Mouse (Mus musculus): ENCODE measurements around the gene Tusc2.
A peak's percentile ranks its signal among the peaks of the same experiment; 100 is the strongest.

The Tusc2 gene

DNA sequence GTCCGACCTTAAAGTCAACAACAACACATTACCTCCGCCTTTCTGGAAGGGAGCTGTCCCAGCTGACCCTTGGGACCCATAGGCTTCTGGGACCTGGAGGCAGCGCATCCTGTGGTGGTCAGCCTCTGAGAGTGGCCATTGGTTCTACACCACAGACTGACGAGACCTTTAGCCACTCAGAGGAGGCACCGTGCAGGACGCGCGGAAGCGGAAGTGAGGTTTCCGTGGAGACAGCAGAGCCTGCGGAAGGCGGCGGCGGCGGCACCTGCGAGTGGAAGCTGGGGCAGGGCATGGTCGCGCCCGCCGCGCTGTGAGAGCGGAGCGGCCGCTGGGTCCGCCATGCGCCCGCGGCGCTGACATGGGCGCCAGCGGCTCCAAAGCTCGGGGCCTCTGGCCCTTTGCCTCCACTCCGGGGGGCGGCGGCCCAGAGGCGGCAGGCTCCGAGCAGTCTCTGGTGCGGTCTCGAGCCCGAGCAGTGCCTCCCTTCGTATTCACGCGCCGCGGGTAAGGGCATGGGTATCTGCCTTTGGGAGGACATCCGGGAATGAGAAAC is at the start of gene Tusc2:
Gene Tusc2 (plus strand): TSS at position 227 of the 553 bp plus-strand sequence.
- DNase-seq (ENCODE audit: low read depth, low spot score), result peak; percentile 94

DNA sequence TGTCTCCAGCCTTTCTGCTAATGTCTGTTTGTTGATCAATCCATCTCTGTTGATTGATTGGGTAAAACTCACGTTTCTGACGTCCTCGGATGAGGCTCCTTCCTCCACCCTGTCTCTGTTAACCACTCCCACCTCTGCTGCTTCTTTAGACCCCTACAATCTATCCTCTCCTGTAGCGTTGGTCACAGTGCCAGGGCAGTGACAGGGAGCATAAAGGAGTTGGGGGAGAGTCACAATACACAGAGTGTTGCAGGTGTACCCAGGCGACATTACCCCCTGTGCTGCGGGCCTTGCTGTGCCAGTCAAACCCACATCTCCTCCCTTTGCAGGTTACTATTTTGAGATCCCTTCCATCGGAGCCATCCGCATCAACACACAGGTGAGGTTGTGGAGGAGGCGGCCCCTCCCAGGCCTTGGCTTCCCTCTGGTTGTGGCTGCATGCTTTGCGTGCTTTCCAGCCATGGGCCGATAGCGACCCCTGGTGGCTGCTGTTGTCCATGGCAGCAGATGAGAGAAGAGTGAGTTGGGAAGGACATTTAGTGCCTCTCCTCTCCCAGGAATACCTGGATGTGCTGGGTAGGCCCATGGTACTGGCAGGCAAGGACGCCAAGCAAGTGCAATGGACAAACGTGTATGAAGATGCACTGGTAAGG is 48.6 kb upstream of the Tusc2 start:
- peak; percentile 88 for DNase-seq (ENCODE audit: low read depth, low spot score)

DNA sequence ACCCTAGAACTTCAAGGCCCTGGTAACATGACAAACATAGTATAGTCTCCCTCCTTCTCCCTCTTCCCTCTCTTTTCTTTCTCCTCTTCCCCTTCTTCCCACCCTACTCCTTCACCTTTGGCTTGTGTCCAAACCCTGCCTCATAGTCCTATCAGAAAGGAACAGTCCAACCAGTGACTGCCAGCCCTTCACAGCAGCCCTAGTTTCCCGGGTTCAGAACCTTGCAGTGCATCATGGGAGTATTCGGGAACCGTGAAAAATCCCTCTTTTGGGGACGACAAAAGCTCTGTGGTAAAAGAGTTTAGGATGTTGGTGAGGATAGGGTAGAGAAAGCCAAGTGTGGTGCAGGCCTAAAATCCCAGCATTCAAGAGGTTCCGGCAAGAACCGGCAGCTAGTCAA is 42.7 kb upstream of the Tusc2 start:
- no peak for DNase-seq (ENCODE audit: low read depth, low spot score)

DNA sequence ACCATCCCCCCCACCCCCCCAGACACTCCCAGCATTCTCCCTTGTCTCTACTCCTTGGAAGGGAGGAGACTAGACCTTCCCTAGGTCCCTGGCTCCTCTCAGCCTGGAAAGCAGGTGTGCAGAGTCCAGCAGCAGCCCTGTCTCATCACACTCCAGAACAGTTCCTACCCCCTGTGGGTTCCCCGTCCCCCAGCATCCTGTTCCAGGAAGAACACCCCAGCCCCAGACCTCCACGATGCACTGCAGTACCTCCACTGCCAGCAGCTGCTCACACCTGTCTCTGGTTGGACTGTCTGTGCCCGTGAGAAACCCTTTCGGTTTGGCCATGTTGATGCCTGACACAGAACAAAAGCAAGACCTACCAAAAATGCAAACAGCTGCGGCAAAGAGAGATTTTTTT is 41.9 kb upstream of the Tusc2 start:
- peak; percentile 47 for DNase-seq (ENCODE audit: low read depth, low spot score)

DNA sequence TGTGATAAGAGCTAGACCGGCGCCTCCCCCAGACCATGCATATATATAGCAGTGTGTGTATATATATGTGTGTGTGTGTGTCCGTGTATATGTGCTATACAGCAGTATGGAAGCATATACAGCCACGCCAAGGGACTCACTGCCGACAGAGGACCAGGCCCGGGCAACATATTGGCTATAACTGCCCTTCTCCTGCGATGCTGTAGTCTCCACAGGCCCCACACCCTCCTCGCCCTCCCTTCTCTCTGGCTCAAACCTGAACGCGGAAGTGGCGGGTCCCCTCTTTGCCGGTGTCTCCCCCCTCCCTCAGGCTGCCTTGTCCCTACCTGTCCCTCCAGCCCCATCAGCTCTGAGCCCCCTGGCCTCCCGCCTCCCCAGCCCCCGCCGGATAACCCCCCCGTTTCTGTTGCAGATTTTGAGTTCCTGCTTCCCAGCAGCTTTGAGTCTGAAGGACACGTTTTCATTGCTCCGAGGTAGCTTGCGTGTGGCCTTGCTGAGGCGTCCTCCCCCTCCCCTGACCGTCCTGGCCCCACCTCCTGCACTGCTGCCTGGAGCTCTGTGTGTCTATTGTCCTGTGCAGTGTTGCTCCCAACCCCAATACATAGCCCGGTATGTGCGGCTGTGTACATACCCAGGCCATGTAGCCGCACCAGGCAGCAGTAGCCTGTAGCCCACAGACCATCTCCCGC is 41.2 kb upstream of the Tusc2 start:
- peak; percentile 58 for DNase-seq (ENCODE audit: low read depth, low spot score)

DNA sequence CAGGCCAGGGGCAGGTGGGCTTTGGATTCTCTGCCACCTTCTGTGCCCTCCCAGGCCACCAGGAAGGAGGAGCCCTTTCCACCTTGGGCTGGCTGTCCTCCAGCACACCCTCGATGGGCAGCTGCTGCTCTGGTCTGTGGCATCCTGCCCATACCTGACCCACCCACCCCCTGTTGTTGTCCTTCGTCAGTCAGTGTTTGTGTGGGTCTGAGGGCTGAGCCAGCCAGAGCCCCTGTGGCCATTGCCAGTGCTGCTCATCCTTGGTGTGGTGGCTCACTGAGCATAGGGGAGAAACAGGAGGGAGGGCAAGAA is 40.7 kb upstream of the Tusc2 start:
- no peak for DNase-seq (ENCODE audit: low read depth, low spot score)

DNA sequence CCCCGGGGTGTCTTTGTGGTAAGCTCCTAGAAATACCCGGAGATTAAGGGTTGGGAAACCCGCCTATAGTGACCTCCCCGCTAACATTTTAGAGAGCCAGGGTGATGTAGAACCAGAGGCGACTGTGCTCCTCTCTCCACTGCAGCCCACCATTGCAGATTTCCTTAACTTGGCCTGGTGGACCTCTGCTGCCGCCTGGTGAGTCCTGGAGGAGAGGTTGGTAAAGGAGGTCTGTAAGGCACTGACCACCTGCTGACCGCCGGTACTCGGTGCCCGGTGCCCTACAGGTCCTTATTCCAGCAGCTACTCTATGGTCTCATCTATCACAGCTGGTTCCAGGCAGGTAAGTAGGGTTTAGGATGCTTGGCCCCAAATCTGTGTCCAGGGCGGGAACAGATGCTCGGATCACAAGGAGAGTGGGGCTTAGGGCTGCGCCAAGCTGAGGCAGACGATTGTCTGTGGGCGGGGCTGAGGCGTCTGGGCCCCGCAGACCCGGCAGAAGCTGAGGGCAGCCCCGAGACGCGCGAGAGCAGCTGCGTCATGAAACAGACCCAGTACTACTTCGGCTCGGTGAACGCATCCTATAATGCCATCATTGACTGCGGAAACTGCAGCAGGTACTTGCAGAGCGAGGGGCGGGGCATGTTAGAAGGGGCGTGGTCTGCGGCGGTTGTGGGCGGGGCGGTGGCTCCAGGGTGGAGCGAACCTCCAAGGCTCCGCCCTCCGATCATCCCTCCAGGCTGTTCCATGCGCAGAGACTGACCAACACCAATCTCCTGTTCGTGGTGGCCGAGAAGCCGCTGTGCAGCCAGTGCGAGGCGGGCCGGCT is 36.6 kb upstream of the Tusc2 start:
- DNase-seq (ENCODE audit: low read depth, low spot score), result peak; percentile 85

DNA sequence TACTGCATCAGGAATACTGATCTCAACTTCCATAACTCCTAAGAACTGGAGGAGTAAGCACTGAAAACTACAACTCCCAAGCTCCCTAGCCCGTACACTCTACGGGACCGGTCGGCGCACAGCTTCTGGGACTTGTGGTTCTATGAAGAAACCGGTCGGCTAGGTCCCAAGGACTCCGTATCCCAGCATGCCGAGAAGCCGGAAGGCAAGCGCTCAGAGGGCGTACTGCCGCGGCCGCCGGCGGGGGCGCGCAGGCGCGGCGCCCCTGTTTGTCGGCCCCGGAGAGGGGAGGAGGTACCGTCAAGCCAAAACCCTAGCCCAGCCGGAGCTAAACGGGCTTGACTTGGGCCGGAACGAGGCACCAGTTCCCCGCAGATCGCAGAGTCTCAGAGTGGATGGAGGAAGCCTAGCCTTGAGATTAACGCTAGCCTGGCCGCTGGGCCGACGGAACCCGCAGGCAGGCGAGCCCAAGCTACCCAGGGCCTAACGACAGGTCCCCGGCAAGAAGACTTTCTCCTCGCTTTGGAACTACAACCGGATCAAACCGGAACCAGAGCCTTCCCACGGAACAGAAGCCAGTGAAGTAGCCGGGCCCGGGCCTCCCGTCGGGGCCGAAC is 29.2 kb upstream of the Tusc2 start, which contains the start of gene Tmem115:
Gene Tmem115 (plus strand): TSS at position 155 of the 617 bp plus-strand sequence.
- peak; percentile 94 for DNase-seq (ENCODE audit: low read depth, low spot score)

DNA sequence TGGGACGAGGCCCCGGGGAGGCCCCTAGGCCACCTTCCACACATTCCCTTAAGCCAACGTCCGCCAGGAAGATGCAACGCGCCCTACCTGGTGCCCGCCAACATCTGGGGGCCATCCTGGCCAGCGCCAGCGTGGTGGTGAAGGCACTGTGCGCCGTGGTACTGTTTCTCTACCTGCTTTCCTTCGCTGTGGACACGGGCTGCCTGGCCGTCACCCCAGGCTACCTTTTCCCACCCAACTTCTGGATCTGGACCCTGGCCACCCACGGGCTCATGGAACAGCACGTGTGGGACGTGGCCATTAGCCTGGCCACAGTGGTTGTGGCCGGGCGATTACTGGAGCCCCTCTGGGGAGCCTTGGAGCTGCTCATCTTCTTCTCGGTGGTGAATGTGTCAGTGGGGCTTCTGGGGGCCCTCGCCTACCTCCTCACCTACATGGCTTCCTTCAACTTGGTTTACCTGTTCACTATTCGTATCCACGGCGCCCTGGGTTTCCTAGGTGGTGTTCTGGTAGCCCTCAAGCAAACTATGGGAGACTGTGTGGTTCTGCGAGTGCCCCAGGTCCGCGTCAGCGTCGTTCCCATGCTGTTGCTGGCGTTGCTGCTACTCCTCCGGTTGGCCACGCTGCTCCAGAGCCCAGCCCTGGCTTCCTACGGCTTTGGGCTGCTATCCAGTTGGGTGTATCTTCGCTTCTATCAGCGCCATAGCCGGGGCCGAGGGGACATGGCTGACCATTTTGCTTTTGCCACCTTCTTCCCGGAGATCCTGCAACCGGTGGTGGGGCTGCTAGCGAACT is 28.4 kb upstream of the Tusc2 start:
- no peak for DNase-seq (ENCODE audit: low read depth, low spot score)

DNA sequence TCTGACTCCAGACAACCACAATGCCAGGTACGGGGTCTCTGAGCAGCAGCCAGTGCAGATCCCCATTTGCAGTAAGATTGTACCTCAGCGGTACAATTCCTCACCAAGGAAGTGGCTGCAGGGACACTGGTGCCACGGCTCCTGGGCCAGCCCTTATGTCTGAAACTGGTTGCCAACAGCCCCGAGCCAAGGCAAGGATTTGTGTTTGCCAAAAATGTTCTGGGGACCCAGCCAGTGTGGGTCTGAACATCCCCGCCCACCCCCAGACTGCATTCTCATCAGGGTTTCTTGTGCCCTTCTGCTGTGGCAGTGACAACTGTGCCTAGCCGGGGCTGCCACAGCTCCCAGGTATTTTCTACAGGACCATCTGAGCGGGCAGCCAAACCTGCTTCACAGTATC is 24.8 kb upstream of the Tusc2 start:
- DNase-seq (ENCODE audit: low read depth, low spot score), result no peak

DNA sequence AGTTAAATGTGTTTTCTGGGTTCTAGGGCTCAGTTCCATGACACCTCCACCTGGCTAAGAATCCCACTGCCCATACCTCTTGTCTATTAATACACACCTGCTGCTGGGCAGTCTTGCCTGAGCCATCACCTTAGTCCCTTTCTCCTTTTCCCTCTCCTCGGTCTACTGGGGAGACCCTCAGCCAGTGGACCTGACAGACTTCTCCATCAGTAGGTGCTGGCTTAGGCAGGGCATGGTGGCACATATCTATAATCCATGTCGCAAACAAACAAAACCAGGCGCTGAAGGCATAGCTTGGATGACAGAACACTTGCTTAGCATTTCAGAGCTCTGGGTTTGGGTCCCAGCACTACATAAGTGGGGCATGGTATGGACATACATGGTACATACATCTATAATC is 24.3 kb upstream of the Tusc2 start:
- DNase-seq (ENCODE audit: low read depth, low spot score), result no peak

DNA sequence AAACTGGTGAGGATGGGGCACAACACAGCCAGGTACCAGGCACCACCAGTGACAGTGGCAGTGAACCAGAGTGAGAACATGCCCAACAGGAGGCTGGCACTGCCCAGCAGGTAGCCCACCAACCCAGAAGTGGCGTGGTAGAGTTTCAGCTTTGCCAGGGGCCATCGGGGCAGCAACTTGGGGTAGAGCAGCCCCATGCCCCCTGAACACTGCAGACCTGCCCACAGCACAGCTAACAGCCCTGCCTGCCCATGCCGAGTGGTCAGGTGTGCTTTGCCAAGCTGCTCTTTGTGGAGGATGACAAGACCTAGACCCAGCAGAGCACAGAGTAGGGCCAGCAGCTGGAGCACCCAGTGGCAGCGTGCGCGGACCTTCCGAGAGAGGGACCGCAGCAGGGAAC is 23.1 kb upstream of the Tusc2 start:
- DNase-seq (ENCODE audit: low read depth, low spot score), result no peak

DNA sequence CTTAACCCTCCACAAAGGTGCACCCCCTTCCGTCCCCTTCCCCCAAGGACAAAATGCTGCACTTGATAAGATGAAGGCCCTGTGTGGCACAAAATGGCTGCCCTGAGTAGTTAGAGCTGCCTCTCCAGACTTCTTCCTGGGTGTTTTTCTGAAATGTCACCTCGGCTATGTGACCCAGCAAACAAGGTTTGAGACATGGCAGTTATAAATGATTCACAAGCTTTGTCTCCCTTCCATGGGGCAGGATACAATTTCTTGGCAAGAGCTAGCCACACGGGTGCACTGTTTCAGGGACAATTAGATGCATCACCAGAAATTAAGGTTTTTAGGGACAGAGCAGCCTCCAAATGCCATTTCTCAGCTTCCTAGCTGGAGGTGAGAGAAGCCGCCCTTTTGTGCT is 22.6 kb upstream of the Tusc2 start:
- DNase-seq (ENCODE audit: low read depth, low spot score), result no peak

DNA sequence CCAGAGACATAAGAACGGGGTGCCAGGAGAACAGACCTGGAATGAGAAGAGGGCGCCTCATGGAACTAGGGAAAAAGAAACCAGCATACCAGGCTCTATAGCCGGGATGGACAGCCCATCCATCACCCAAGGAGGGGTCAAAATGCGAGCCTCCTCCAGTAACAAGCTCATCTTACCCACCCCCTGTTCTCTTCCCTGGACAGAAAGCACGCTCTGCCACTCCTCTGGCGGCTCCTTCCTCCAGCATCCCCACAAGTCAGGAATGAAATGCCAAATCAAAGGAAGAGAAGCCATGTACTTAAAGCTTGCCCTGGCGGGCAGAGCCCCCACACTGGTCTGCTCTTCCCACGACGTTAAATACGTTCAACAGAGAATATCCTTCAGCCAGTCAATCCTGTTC is 22.1 kb upstream of the Tusc2 start:
- no peak for DNase-seq (ENCODE audit: low read depth, low spot score)

DNA sequence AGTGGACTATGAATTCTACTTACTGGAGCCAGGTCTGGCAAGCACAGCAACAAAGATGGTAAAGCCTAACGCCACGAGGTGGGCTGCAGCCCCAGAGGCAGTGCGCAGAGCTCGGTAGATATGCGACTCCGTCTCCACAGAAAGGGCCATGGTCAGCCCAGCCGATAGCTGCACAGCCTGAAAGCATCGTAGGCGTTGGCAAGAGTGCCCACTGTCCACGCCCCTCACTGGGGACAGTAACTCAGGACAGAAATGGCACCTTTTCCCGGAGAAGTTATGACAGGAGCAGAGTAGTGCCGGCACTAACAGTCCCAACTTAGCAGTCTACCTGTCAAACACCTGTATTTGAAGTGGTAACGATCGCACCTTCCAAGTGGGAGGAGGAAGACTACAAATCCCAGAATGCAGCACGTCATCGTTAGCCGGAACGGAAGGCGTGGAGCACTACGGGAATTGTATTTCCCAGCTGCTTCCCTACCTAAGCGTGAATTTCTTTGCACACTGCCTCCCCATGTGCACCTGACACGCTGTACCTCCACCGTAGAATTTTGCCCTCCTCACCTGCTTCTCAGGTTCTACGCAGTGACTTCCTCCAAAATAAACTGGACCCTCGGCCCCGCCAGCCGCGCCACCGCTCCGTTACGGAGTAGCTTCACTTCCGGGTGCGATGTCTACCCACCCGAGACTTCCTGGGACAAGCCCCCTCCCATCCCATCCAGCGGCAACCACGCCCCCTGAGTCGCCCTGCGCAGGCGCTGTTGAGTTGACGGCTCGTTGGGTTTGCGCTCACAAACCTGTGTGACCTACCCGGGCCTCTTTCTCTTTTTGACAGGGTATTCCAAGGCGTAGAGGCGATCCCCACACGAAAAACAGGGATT is 21.3 kb upstream of the Tusc2 start, which contains the start of the genes Cyb561d2 and Nprl2:
Gene Cyb561d2 (minus strand): TSS at position 720 of the 878 bp plus-strand sequence.
Gene Nprl2 (plus strand): TSS at position 753 of the 878 bp plus-strand sequence.
- peak; percentile 97 for DNase-seq (ENCODE audit: low read depth, low spot score)

DNA sequence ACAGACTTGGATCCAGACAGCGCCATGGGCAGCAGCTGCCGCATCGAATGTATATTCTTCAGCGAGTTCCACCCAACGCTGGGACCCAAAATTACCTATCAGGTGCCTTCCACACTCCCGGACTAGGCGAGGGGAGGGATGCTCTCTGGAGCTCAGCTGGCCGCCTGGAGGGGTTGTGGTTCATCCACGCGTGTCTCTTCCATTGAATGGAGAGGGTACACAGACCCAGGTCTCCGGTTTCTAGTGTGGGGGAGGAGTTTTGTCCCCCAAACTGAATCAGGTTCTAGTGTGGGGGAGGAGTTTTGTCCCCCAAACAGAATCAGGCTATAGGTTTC is 20.7 kb upstream of the Tusc2 start:
- no peak for DNase-seq (ENCODE audit: low read depth, low spot score)

DNA sequence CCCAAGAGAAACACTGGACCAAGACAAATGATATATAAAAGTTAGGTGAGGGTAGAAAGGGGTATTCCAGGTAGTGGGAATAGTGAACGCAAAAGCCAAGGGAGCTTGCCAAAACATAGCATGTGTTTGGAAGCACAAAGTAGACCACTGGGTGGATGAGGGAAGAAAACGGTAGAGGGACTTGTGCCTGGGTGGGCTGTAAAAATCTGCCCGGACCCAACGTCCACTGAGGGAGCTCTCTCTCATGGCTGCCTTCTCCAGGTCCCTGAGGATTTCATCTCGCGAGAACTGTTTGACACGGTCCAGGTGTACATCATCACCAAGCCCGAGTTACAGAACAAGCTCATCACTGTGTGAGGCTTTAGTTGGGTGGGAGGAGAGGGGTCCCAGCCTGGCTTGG is 20.3 kb upstream of the Tusc2 start:
- DNase-seq (ENCODE audit: low read depth, low spot score), result no peak

DNA sequence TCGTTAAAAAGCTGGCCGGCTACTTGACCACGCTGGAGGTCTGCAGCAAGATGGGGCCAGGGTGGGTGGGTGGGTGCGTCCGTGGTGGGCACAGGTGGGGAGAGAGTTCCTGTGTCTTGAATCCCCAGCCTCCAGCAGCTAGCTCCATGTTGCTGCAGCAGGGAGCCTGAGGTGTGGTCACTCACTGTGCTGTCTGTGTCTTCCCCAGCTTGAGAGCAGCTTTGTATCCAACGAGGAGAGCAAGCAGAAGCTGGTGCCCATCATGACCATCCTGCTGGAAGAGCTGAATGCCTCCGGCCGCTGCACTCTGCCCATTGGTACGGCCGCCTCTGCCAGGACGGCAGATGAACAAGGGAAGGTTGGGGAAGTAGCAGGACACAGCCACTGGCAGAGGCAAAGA is 19.8 kb upstream of the Tusc2 start:
- DNase-seq (ENCODE audit: low read depth, low spot score), result no peak

DNA sequence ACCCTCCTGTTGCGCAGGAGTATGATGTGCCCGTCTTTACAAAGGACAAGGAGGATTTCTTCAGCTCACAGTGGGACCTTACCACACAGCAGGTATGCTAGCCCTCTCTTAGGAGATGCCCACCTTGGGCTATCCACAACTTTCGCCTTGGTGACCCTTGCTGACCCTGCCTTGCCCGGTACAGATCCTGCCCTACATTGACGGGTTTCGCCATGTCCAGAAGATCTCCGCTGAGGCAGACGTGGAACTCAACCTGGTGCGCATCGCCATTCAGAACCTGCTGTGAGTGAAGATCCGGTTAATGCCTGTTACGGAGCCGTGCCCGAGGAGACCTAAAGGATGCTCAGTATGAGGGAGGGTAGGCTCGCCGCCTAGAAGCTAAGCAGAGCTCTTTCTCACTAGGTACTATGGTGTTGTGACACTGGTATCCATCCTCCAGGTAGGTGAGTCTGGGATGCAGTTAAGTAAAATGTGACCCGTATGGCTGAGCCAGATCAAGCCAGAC is 18.8 kb upstream of the Tusc2 start:
- no peak for DNase-seq (ENCODE audit: low read depth, low spot score)

DNA sequence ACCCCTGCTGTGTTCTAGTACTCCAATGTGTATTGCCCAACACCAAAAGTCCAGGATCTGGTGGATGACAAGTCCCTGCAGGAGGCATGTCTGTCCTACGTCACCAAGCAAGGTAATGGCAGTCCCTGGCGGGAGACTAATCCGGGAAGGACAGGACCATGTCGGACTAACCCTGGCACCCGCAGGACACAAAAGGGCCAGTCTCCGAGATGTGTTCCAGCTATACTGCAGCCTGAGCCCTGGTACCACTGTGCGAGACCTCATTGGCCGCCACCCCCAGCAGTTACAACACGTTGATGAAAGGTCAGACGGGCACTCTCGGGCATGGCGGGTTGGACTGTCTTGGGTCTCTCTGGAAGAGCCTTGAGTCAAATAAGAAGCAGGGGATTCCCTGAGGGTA is 18.3 kb upstream of the Tusc2 start:
- DNase-seq (ENCODE audit: low read depth, low spot score), result no peak
